Mouse (Mus musculus): ENCODE measurements around the gene Stac3. TPM values are rescaled to one million over a fixed set of nuclear protein-coding genes. Genes with fewer than 3 reads are reported as not detected.

Gene Stac3
- polyA plus RNA-seq, 2 experiments = 0.37 TPM; not detected in 1

DNA sequence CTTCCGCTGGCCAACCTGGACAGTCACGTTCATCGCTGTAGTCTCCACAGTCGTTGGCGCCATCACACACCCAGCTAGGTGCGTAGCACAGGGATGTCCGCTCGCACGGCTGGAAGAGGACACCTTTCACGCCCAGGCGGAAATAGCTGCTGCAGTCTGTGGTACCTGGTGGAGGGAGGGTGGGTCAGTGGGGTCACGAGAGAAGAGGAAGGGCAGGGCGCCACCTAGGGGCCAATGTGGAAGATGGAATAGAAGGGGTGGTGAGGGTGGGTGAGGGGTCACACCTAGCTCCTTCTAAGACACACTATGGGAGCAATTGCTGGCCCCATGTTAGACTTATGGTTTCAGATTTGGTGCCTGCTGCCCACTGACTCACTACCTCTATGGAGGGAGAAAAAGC, 55.9 kb downstream of the Stac3 start:
- no peaks in the 10 kb centered on the region for H3K9me3 ChIP-seq (ENCODE audit: control insufficient read depth, low read length)
- no peaks in the 10 kb centered on the region for H3K27me3 ChIP-seq (ENCODE audit: control insufficient read depth, insufficient read depth, low read length)
- ATAC-seq (ENCODE audit: insufficient read depth) (no peak), DNase-seq (ENCODE audit: low read depth in 3 of 3, low spot score in 3 of 3) (no peak)
- H3K36me3 ChIP-seq (replicated peaks; ENCODE audit: control insufficient read depth, insufficient read depth, low read depth) = no peaks in the 10 kb centered on the region; the same call in 1 of the 2 replicates
- H3K9ac ChIP-seq (replicated peaks) = no peak overlapping the region
- H3K4me2 ChIP-seq (ENCODE audit: low read depth) = no peak overlapping the region
- WGBS (ENCODE audit: insufficient replicate concordance) = 75% methylated on average over 13 of the region's 13 CpGs
- H3K27ac ChIP-seq = no peak overlapping the region
- no peaks in the 10 kb centered on the region for H3K4me1 ChIP-seq (replicated peaks; ENCODE audit: control insufficient read depth in 2 of 2, insufficient read depth in 2 of 2, low read length in 1 of 2)
- no peak overlapping the region for H3K4me3 ChIP-seq (ENCODE audit: insufficient read depth in 1 of 2, low read depth in 2 of 2, low read length in 2 of 2)
- peak; percentile 53 for TF ChIP-seq CTCF (IDR thresholded peaks at IDR 0.05; ENCODE audit: low read depth)
- no peak for TF ChIP-seq EP300 (IDR thresholded peaks at IDR 0.05; ENCODE audit: low read depth)

Other genes starting within 250 kb of the Stac3 start
- 0.11 and 0.19 TPM in 2 replicates for gene Kif5a, start 238.3 kb upstream of the Stac3 start, polyA plus RNA-seq (2012; rRNA removed)
- 0.01 and 0.03 TPM in 2 replicates for gene Kif5a, start 238.3 kb upstream of the Stac3 start, polyA plus RNA-seq (2014; fragmentation: Nextera tagmentation; extraction: Ambion mirVana)
- 53.8 and 58.7 TPM in 2 replicates for gene Dctn2, start 235.3 kb upstream of the Stac3 start, polyA plus RNA-seq (2012; rRNA removed)
- 59.2 and 64.7 TPM in 2 replicates for gene Dctn2, start 235.3 kb upstream of the Stac3 start, polyA plus RNA-seq (2014; fragmentation: Nextera tagmentation; extraction: Ambion mirVana)
- gene Mbd6, start 212.7 kb upstream of the Stac3 start, polyA plus RNA-seq (2012; rRNA removed) = 9.7 and 11.0 TPM in 2 replicates
- 5.6 and 6.2 TPM in 2 replicates for gene Mbd6, start 212.7 kb upstream of the Stac3 start, polyA plus RNA-seq (2014; fragmentation: Nextera tagmentation; extraction: Ambion mirVana)
- 53.6 and 63.4 TPM in 2 replicates for gene Mars, start 189.9 kb upstream of the Stac3 start, polyA plus RNA-seq (2012; rRNA removed)
- 101 and 115 TPM in 2 replicates for gene Mars, start 189.9 kb upstream of the Stac3 start, polyA plus RNA-seq (2014; fragmentation: Nextera tagmentation; extraction: Ambion mirVana)
- 7.3 and 8.8 TPM in 2 replicates for gene Arhgap9, start 179.7 kb upstream of the Stac3 start, polyA plus RNA-seq (2012; rRNA removed)
- 12.4 and 13.4 TPM in 2 replicates for gene Arhgap9, start 179.7 kb upstream of the Stac3 start, polyA plus RNA-seq (2014; fragmentation: Nextera tagmentation; extraction: Ambion mirVana)
- 1.1 and 1.4 TPM in 2 replicates for gene Gli1, start 159.7 kb upstream of the Stac3 start, polyA plus RNA-seq (2012; rRNA removed)
- gene Gli1, start 159.7 kb upstream of the Stac3 start, polyA plus RNA-seq (2014; fragmentation: Nextera tagmentation; extraction: Ambion mirVana) = 0.15 and 0.27 TPM in 2 replicates
- 0.59 and 0.61 TPM in 2 replicates for gene Inhbe, start 147.3 kb upstream of the Stac3 start, polyA plus RNA-seq (2012; rRNA removed)
- gene Inhbe, start 147.3 kb upstream of the Stac3 start, polyA plus RNA-seq (2014; fragmentation: Nextera tagmentation; extraction: Ambion mirVana) = 0.28 and 0.38 TPM in 2 replicates
- 1.5 and 2.0 TPM in 2 replicates for gene Inhbc, start 131.3 kb upstream of the Stac3 start, polyA plus RNA-seq (2012; rRNA removed)
- 2.1 and 2.4 TPM in 2 replicates for gene Inhbc, start 131.3 kb upstream of the Stac3 start, polyA plus RNA-seq (2014; fragmentation: Nextera tagmentation; extraction: Ambion mirVana)
- 10.9 and 16.2 TPM in 2 replicates for gene R3hdm2, start 121.4 kb upstream of the Stac3 start, polyA plus RNA-seq (2012; rRNA removed)
- 9.0 and 14.0 TPM in 2 replicates for gene R3hdm2, start 121.4 kb upstream of the Stac3 start, polyA plus RNA-seq (2014; fragmentation: Nextera tagmentation; extraction: Ambion mirVana)
- gene Ndufa4l2, start 13.3 kb downstream of the Stac3 start, polyA plus RNA-seq (2012; rRNA removed) = 2.1 and 3.6 TPM in 2 replicates
- gene Ndufa4l2, start 13.3 kb downstream of the Stac3 start, polyA plus RNA-seq (2014; fragmentation: Nextera tagmentation; extraction: Ambion mirVana) = 2.0 and 5.8 TPM in 2 replicates
- 81.0 and 88.6 TPM in 2 replicates for gene Shmt2, start 20.8 kb downstream of the Stac3 start, polyA plus RNA-seq (2012; rRNA removed)
- gene Shmt2, start 20.8 kb downstream of the Stac3 start, polyA plus RNA-seq (2014; fragmentation: Nextera tagmentation; extraction: Ambion mirVana) = 82.7 and 88.2 TPM in 2 replicates
- gene Nxph4, start 32.9 kb downstream of the Stac3 start, polyA plus RNA-seq (2012; rRNA removed) = not detected in 2 replicates
- gene Nxph4, start 32.9 kb downstream of the Stac3 start, polyA plus RNA-seq (2014; fragmentation: Nextera tagmentation; extraction: Ambion mirVana) = 0.13 TPM in 1 of 2 replicates, not detected in the other
- gene Lrp1, start 119.5 kb downstream of the Stac3 start, polyA plus RNA-seq (2012; rRNA removed) = 14.1 and 18.2 TPM in 2 replicates
- gene Lrp1, start 119.5 kb downstream of the Stac3 start, polyA plus RNA-seq (2014; fragmentation: Nextera tagmentation; extraction: Ambion mirVana) = 13.2 and 16.1 TPM in 2 replicates
- gene Stat6, start 141.3 kb downstream of the Stac3 start, polyA plus RNA-seq (2012; rRNA removed) = 10.9 TPM in 2 replicates
- 10.2 and 12.4 TPM in 2 replicates for gene Stat6, start 141.3 kb downstream of the Stac3 start, polyA plus RNA-seq (2014; fragmentation: Nextera tagmentation; extraction: Ambion mirVana)
- 5.0 and 5.5 TPM in 2 replicates for gene Nemp1, start 165.2 kb downstream of the Stac3 start, polyA plus RNA-seq (2012; rRNA removed)
- gene Nemp1, start 165.2 kb downstream of the Stac3 start, polyA plus RNA-seq (2014; fragmentation: Nextera tagmentation; extraction: Ambion mirVana) = 5.6 and 5.7 TPM in 2 replicates
- gene Nab2, start 166.9 kb downstream of the Stac3 start, polyA plus RNA-seq (2012; rRNA removed) = 4.0 and 4.1 TPM in 2 replicates
- 0.88 and 1.1 TPM in 2 replicates for gene Nab2, start 166.9 kb downstream of the Stac3 start, polyA plus RNA-seq (2014; fragmentation: Nextera tagmentation; extraction: Ambion mirVana)
- gene Myo1a, start 203.5 kb downstream of the Stac3 start, polyA plus RNA-seq (2012; rRNA removed) = 0.25 and 0.30 TPM in 2 replicates
- 0.06 and 0.19 TPM in 2 replicates for gene Myo1a, start 203.5 kb downstream of the Stac3 start, polyA plus RNA-seq (2014; fragmentation: Nextera tagmentation; extraction: Ambion mirVana)
- gene Tac2, start 222.8 kb downstream of the Stac3 start, polyA plus RNA-seq (2012; rRNA removed) = 20.7 and 27.9 TPM in 2 replicates
- gene Tac2, start 222.8 kb downstream of the Stac3 start, polyA plus RNA-seq (2014; fragmentation: Nextera tagmentation; extraction: Ambion mirVana) = 26.8 and 31.3 TPM in 2 replicates
- gene Zbtb39, start 237.9 kb downstream of the Stac3 start, polyA plus RNA-seq (2012; rRNA removed) = 1.9 and 2.1 TPM in 2 replicates
- gene Zbtb39, start 237.9 kb downstream of the Stac3 start, polyA plus RNA-seq (2014; fragmentation: Nextera tagmentation; extraction: Ambion mirVana) = 0.72 and 0.83 TPM in 2 replicates

Measured in liver, embryonic 14.5 days (tissue).